Mouse (Mus musculus): ENCODE results near the gene 4930426L09Rik.

DNA sequence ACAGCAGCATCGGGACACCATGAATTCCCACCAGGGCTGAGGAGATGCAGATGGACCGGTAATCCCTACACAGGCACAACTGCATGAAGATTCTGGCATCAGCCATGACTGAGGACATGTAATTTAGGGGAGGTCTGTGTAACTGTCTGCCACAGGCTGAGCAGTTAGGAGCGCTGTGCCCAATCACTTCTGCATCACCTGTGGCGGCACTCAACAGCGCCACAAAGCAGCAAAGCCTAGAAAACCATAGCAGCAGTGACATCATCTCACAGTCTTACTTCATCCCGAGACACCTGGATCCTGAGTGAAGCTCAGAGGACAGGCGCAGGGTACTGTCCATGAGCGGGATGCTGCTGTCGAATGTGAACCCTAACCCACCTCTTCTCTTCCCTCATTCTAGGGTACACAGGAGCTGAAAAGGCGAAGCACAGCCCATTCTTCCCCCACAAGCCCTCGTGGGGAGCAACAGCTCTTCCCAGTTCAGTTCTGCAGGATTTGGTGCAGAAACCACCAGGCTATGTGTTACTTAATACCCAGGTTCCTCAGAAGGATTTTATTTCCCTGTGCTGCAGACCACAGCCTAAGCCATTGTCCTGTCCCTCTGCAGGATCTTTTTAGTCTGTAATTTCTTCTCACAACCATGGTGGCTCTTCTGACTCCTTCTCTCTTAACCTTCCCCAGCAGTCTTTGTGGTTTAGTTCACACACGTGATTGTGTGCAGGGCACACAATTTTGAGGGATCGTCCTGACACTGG lies 34.7 kb upstream of the 4930426L09Rik start:
- TF ChIP-seq CTCF (IDR thresholded peaks at IDR 0.05; ENCODE audit: low read depth): no peak
- TF ChIP-seq EP300 (optimal IDR thresholded peaks at IDR 0.05): no peak

Data from stomach, postnatal 0 days (tissue).